Mouse (Mus musculus) lung, postnatal 14 days (tissue): Measurements from ENCODE around the gene Slitrk5.
"Not testable (repeated sequence)": the region's sequence is repeated elsewhere in the genome, so short reads cannot be mapped to it uniquely, and the experiment has no call there.

Source experiments
- DNase-seq: peaks from one replicate; pipeline ENCODE4 v3.0.0; 2021

The Slitrk5 gene

GRCm38 (mm10) chr14:111674664-111675147, at the start of gene Slitrk5:
Gene Slitrk5, plus strand, starts transcription at chr14:111675097.
- peak; percentile 72 for DNase-seq

- DNase-seq: no peak
Observed at GRCm38 (mm10) chr14:111672942-111673341, 2.0 kb upstream of the Slitrk5 start.

GRCm38 (mm10) chr14:111675211-111676165, 591 bp downstream of the Slitrk5 start:
- DNase-seq: no peak

- no peak for DNase-seq
Observed at GRCm38 (mm10) chr14:111676166-111676581, 1.3 kb downstream of the Slitrk5 start.

GRCm38 (mm10) chr14:111676851-111677291, 2.0 kb downstream of the Slitrk5 start:
- no peak for DNase-seq

- no peak for DNase-seq
Observed at GRCm38 (mm10) chr14:111677361-111678070, 2.6 kb downstream of the Slitrk5 start.

GRCm38 (mm10) chr14:111680271-111680670, 5.4 kb downstream of the Slitrk5 start:
- DNase-seq: no peak

- DNase-seq: no peak
Observed at GRCm38 (mm10) chr14:111681092-111681708, 6.3 kb downstream of the Slitrk5 start.

- DNase-seq: no peak
Observed at GRCm38 (mm10) chr14:111681773-111682172, 6.9 kb downstream of the Slitrk5 start.

GRCm38 (mm10) chr14:111683543-111683942, 8.6 kb downstream of the Slitrk5 start:
- DNase-seq: no peak

GRCm38 (mm10) chr14:111690139-111690538, 15.2 kb downstream of the Slitrk5 start:
- not testable (repeated sequence) for DNase-seq

GRCm38 (mm10) chr14:111729833-111730232, 54.9 kb downstream of the Slitrk5 start:
- DNase-seq: no peak
